Mouse (Mus musculus): ENCODE results near the gene Mcrs1.
"Not testable (repeated sequence)": the region's sequence is repeated elsewhere in the genome, so short reads cannot be mapped to it uniquely, and the experiment has no call there.

Gene Mcrs1

GRCm38 (mm10) chr15:99252381-99253174 is 817 bp upstream of the Mcrs1 start:
- DNase-seq (ENCODE audit: inconsistent age in 2 of 2, low spot score in 1 of 2) = no peak

- peak; percentile 48 to 77 for DNase-seq (ENCODE audit: inconsistent age in 2 of 2, low spot score in 1 of 2)
Observed at GRCm38 (mm10) chr15:99251111-99251510, 650 bp downstream of the Mcrs1 start.

GRCm38 (mm10) chr15:99249938-99250337 is 1.8 kb downstream of the Mcrs1 start:
- DNase-seq (ENCODE audit: inconsistent age in 2 of 2, low spot score in 1 of 2) = peak in 1 of 2 experiments; percentile 31

GRCm38 (mm10) chr15:99248972-99249371 is 2.8 kb downstream of the Mcrs1 start:
- DNase-seq (ENCODE audit: inconsistent age in 2 of 2, low spot score in 1 of 2) = no peak

GRCm38 (mm10) chr15:99246736-99247135 is 5.0 kb downstream of the Mcrs1 start:
- not testable (repeated sequence) for DNase-seq (ENCODE audit: inconsistent age in 2 of 2, low spot score in 1 of 2)

GRCm38 (mm10) chr15:99242045-99242444 is 9.7 kb downstream of the Mcrs1 start:
- DNase-seq (ENCODE audit: inconsistent age in 2 of 2, low spot score in 1 of 2) = no peak

GRCm38 (mm10) chr15:99241249-99241648 is 10.5 kb downstream of the Mcrs1 start:
- peak in 1 of 2 experiments; percentile 36 for DNase-seq (ENCODE audit: inconsistent age in 2 of 2, low spot score in 1 of 2)

- DNase-seq (ENCODE audit: inconsistent age in 2 of 2, low spot score in 1 of 2) = no peak
Observed at GRCm38 (mm10) chr15:99240129-99240528, 11.6 kb downstream of the Mcrs1 start.

GRCm38 (mm10) chr15:99238006-99238405 is 13.8 kb downstream of the Mcrs1 start:
- DNase-seq (ENCODE audit: inconsistent age in 2 of 2, low spot score in 1 of 2) = no peak

GRCm38 (mm10) chr15:99234326-99235010 is 17.3 kb downstream of the Mcrs1 start:
- no peak for DNase-seq (ENCODE audit: inconsistent age in 2 of 2, low spot score in 1 of 2)

GRCm38 (mm10) chr15:99233719-99234118 is 18.0 kb downstream of the Mcrs1 start:
- DNase-seq (ENCODE audit: inconsistent age in 2 of 2, low spot score in 1 of 2) = no peak

GRCm38 (mm10) chr15:99231998-99232397 is 19.8 kb downstream of the Mcrs1 start:
- DNase-seq (ENCODE audit: inconsistent age in 2 of 2, low spot score in 1 of 2) = no peak

GRCm38 (mm10) chr15:99226090-99226489 is 25.7 kb downstream of the Mcrs1 start:
- DNase-seq (ENCODE audit: inconsistent age in 2 of 2, low spot score in 1 of 2) = no peak

GRCm38 (mm10) chr15:99225081-99225810 is 26.5 kb downstream of the Mcrs1 start:
- DNase-seq (ENCODE audit: inconsistent age in 2 of 2, low spot score in 1 of 2) = peak in 1 of 2 experiments; percentile 65

- DNase-seq (ENCODE audit: inconsistent age in 2 of 2, low spot score in 1 of 2) = peak; percentile 59 to 79
Observed at GRCm38 (mm10) chr15:99224208-99224911, 27.4 kb downstream of the Mcrs1 start, which contains the start of gene Kcnh3. Gene Kcnh3 (plus strand): TSS chr15:99224861.

- peak; percentile 54 to 83 for DNase-seq (ENCODE audit: inconsistent age in 2 of 2, low spot score in 1 of 2)
Observed at GRCm38 (mm10) chr15:99223585-99224207, 28.1 kb downstream of the Mcrs1 start.

GRCm38 (mm10) chr15:99222794-99223584 is 28.8 kb downstream of the Mcrs1 start:
- no peak for DNase-seq (ENCODE audit: inconsistent age in 2 of 2, low spot score in 1 of 2)

GRCm38 (mm10) chr15:99221315-99221952 is 30.3 kb downstream of the Mcrs1 start:
- DNase-seq (ENCODE audit: inconsistent age in 2 of 2, low spot score in 1 of 2) = no peak

- DNase-seq (ENCODE audit: inconsistent age in 2 of 2, low spot score in 1 of 2) = no peak
Observed at GRCm38 (mm10) chr15:99217630-99218029, 34.1 kb downstream of the Mcrs1 start.
